Mouse (Mus musculus): ENCODE data around the gene Itpr2. TPM values are rescaled to one million over a fixed set of nuclear protein-coding genes. Genes with fewer than 3 reads are reported as not detected.
A peak's percentile ranks its signal among the peaks of the same experiment; 100 is the strongest.

Gene Itpr2
- polyA plus RNA-seq, 1 experiment from 2014 or later = 33.6 TPM

DNA sequence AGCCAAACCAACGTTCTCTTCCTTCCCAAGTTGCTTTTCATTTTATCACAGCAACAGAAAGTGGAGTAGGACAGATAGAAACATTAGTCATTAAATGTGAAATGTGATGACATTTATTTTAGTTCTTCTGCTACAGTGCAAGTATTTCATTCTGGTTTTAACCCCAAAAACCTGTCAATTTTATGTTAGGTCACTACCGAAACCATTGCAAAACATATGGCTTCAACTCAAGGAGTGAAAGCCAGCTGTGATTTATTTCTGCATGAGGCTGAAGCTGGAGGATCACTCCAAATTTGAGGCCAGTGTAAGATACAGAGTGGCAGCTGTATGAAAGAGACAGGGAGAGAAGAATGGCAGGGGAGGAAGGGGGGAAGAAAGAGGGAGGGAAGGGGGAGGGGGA, 85.6 kb downstream of the Itpr2 start:
- 72% methylated on average over 2 of the region's 2 CpGs for WGBS (ENCODE audit: insufficient replicate concordance)
- no peaks in the 10 kb centered on the region for H3K9me3 ChIP-seq (replicated peaks; ENCODE audit: control insufficient read depth, low read length)
- H3K9ac ChIP-seq (ENCODE audit: low read depth, low read length) = no peak overlapping the region
- H3K36me3 ChIP-seq (ENCODE audit: control insufficient read depth, insufficient read depth, low read length) = peaks cover 3% of the 10 kb centered on the region; the same call in 1 of the 2 replicates
- H3K27me3 ChIP-seq (ENCODE audit: control insufficient read depth, insufficient read depth, low read length) = no peaks in the 10 kb centered on the region
- ATAC-seq (replicated peaks; ENCODE audit: insufficient number of reproducible peaks, low FRiP score, low TSS enrichment) = no peak
- H3K4me3 ChIP-seq (ENCODE audit: low read depth, low read length) = no peak overlapping the region
- H3K4me1 ChIP-seq (ENCODE audit: control insufficient read depth, insufficient read depth, low read length) = peaks cover 9% of the 10 kb centered on the region
- H3K27ac ChIP-seq (ENCODE audit: low read depth, low read length) = no peak overlapping the region
- H3K4me2 ChIP-seq = no peak overlapping the region

DNA sequence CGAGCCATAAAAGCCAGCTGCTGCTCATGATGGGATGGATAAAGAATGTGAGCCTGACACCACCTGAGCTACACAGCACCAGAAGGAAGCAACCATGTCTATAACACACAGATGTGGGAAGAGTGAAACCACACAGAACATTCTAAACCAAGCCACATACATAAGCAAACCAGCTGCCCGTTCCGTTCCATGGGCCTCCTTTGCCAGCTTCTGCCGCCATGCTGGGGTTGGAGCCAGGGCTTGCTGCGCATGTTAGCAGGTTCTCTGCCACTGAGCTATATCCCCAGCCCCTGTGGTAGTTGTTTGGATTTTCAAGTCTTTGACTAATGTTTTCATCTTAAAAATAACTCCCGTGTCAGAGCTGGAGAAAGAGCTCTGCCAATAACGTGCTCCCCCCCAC, 87.9 kb downstream of the Itpr2 start:
- H3K4me1 ChIP-seq (ENCODE audit: control insufficient read depth, insufficient read depth, low read length) = peaks cover 10% of the 10 kb centered on the region; the same call in 1 of the 2 replicates
- no peaks in the 10 kb centered on the region for H3K9me3 ChIP-seq (replicated peaks; ENCODE audit: control insufficient read depth, low read length)
- no peak for ATAC-seq (replicated peaks; ENCODE audit: insufficient number of reproducible peaks, low FRiP score, low TSS enrichment)
- H3K4me2 ChIP-seq = no peak overlapping the region
- H3K9ac ChIP-seq (ENCODE audit: low read depth, low read length) = no peak overlapping the region
- H3K27me3 ChIP-seq (ENCODE audit: control insufficient read depth, insufficient read depth, low read length) = no peaks in the 10 kb centered on the region
- 65% methylated on average over 7 of the region's 7 CpGs for WGBS (ENCODE audit: insufficient replicate concordance)
- peaks cover 3% of the 10 kb centered on the region; the same call in 1 of the 2 replicates for H3K36me3 ChIP-seq (ENCODE audit: control insufficient read depth, insufficient read depth, low read length)
- H3K27ac ChIP-seq (ENCODE audit: low read depth, low read length) = peak overlapping the region; percentile 29; the same call in 1 of the 2 replicates
- no peak overlapping the region for H3K4me3 ChIP-seq (ENCODE audit: low read depth, low read length)

- Histone ChIP-seq H3K36me3 (ENCODE audit: control insufficient read depth, insufficient read depth, low read length) (peaks cover 3% of the 10 kb centered on the region; the same call in 1 of the 2 replicates), H3K9ac (ENCODE audit: low read depth, low read length) (no peak overlapping the region), H3K9me3 (replicated peaks; ENCODE audit: control insufficient read depth, low read length) (no peaks in the 10 kb centered on the region), H3K27ac (ENCODE audit: low read depth, low read length) (no peak overlapping the region), H3K4me3 (ENCODE audit: low read depth, low read length) (no peak overlapping the region), H3K27me3 (ENCODE audit: control insufficient read depth, insufficient read depth, low read length) (no peaks in the 10 kb centered on the region), H3K4me1 (ENCODE audit: control insufficient read depth, insufficient read depth, low read length) (peaks cover 10% of the 10 kb centered on the region; the same call in 1 of the 2 replicates), H3K4me2 (no peak overlapping the region)
- WGBS (ENCODE audit: insufficient replicate concordance) = 83% methylated on average over 16 of the region's 16 CpGs
- ATAC-seq (replicated peaks; ENCODE audit: insufficient number of reproducible peaks, low FRiP score, low TSS enrichment) = no peak
Observed at GRCm38 (mm10) chr6:146411446-146412070, 90.5 kb downstream of the Itpr2 start.

- no peak overlapping the region for H3K9ac ChIP-seq (ENCODE audit: low read depth, low read length)
Observed at GRCm38 (mm10) chr6:146410427-146410810, 91.6 kb downstream of the Itpr2 start.

GRCm38 (mm10) chr6:146409692-146410426, 92.2 kb downstream of the Itpr2 start:
- Histone ChIP-seq H3K36me3 (ENCODE audit: control insufficient read depth, insufficient read depth, low read length) (peaks cover 2% of the 10 kb centered on the region; the same call in 1 of the 2 replicates), H3K4me3 (ENCODE audit: low read depth, low read length) (no peak overlapping the region), H3K27me3 (ENCODE audit: control insufficient read depth, insufficient read depth, low read length) (no peaks in the 10 kb centered on the region), H3K4me1 (ENCODE audit: control insufficient read depth, insufficient read depth, low read length) (peaks cover 10% of the 10 kb centered on the region; the same call in 1 of the 2 replicates), H3K4me2 (peak overlapping the region; percentile 54), H3K27ac (ENCODE audit: low read depth, low read length) (peak overlapping the region; percentile 71; the same call in 1 of the 2 replicates), H3K9ac (ENCODE audit: low read depth, low read length) (no peak overlapping the region), H3K9me3 (replicated peaks; ENCODE audit: control insufficient read depth, low read length) (no peaks in the 10 kb centered on the region)
- 18% methylated on average over 10 of the region's 10 CpGs for WGBS (ENCODE audit: insufficient replicate concordance)
- no peak for ATAC-seq (replicated peaks; ENCODE audit: insufficient number of reproducible peaks, low FRiP score, low TSS enrichment)

More at GRCm38 (mm10) chr6:146410427-146410810, 91.6 kb downstream of the Itpr2 start:
- H3K4me3 ChIP-seq (ENCODE audit: low read depth, low read length) = no peak overlapping the region
- no peaks in the 10 kb centered on the region for H3K9me3 ChIP-seq (replicated peaks; ENCODE audit: control insufficient read depth, low read length)
- H3K4me1 ChIP-seq (ENCODE audit: control insufficient read depth, insufficient read depth, low read length) = peaks cover 10% of the 10 kb centered on the region; the same call in 1 of the 2 replicates
- peaks cover 3% of the 10 kb centered on the region; the same call in 1 of the 2 replicates for H3K36me3 ChIP-seq (ENCODE audit: control insufficient read depth, insufficient read depth, low read length)
- WGBS (ENCODE audit: insufficient replicate concordance) = 69% methylated on average over 6 of the region's 6 CpGs
- ATAC-seq (replicated peaks; ENCODE audit: insufficient number of reproducible peaks, low FRiP score, low TSS enrichment) = no peak
- H3K4me2 ChIP-seq = no peak overlapping the region
- no peak overlapping the region for H3K27ac ChIP-seq (ENCODE audit: low read depth, low read length)
- no peaks in the 10 kb centered on the region for H3K27me3 ChIP-seq (ENCODE audit: control insufficient read depth, insufficient read depth, low read length)

- Histone ChIP-seq H3K36me3 (ENCODE audit: control insufficient read depth, insufficient read depth, low read length) (no peaks in the 10 kb centered on the region), H3K27me3 (ENCODE audit: control insufficient read depth, insufficient read depth, low read length) (no peaks in the 10 kb centered on the region)
- WGBS (ENCODE audit: insufficient replicate concordance) = 49% methylated on average over 6 of the region's 6 CpGs
Observed at GRCm38 (mm10) chr6:146405380-146405779, 96.6 kb downstream of the Itpr2 start.

GRCm38 (mm10) chr6:146404876-146405275, 97.1 kb downstream of the Itpr2 start:
- Histone ChIP-seq H3K9ac (ENCODE audit: low read depth, low read length) (no peak overlapping the region), H3K4me1 (ENCODE audit: control insufficient read depth, insufficient read depth, low read length) (no peaks in the 10 kb centered on the region; the same call in 1 of the 2 replicates), H3K4me3 (ENCODE audit: low read depth, low read length) (no peak overlapping the region), H3K9me3 (replicated peaks; ENCODE audit: control insufficient read depth, low read length) (no peaks in the 10 kb centered on the region), H3K27ac (ENCODE audit: low read depth, low read length) (no peak overlapping the region), H3K4me2 (no peak overlapping the region), H3K36me3 (ENCODE audit: control insufficient read depth, insufficient read depth, low read length) (no peaks in the 10 kb centered on the region), H3K27me3 (ENCODE audit: control insufficient read depth, insufficient read depth, low read length) (no peaks in the 10 kb centered on the region)
- WGBS (ENCODE audit: insufficient replicate concordance) = 83% methylated on average over 4 of the region's 4 CpGs
- ATAC-seq (replicated peaks; ENCODE audit: insufficient number of reproducible peaks, low FRiP score, low TSS enrichment) = no peak

More at GRCm38 (mm10) chr6:146405380-146405779, 96.6 kb downstream of the Itpr2 start:
- H3K9me3 ChIP-seq (replicated peaks; ENCODE audit: control insufficient read depth, low read length) = no peaks in the 10 kb centered on the region
- no peak overlapping the region for H3K9ac ChIP-seq (ENCODE audit: low read depth, low read length)
- H3K4me3 ChIP-seq (ENCODE audit: low read depth, low read length) = no peak overlapping the region
- ATAC-seq (replicated peaks; ENCODE audit: insufficient number of reproducible peaks, low FRiP score, low TSS enrichment) = no peak
- H3K27ac ChIP-seq (ENCODE audit: low read depth, low read length) = no peak overlapping the region
- H3K4me1 ChIP-seq (ENCODE audit: control insufficient read depth, insufficient read depth, low read length) = peaks cover 2% of the 10 kb centered on the region; the same call in 1 of the 2 replicates
- H3K4me2 ChIP-seq = no peak overlapping the region

DNA sequence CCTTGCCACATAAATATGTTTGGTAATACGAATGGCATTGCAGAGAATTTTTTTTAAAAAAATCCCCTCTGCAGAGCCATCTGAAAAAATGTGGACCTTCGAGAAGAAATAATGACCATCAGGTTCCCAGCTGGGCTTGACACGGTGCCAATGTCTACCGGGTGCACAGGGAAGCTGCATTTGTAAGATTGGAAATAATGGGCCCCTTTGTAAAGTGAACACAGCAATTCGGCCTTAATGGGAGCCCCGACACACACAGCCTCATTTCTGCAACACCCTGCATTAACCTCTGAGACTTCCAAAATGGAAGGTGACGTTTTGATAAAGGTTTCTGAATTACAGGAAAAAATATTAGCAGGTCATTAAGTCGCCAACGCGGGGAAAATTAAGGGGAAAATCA, 97.9 kb downstream of the Itpr2 start:
- no peaks in the 10 kb centered on the region for H3K9me3 ChIP-seq (replicated peaks; ENCODE audit: control insufficient read depth, low read length)
- WGBS (ENCODE audit: insufficient replicate concordance) = 69% methylated on average over 10 of the region's 10 CpGs
- H3K4me1 ChIP-seq (ENCODE audit: control insufficient read depth, insufficient read depth, low read length) = no peaks in the 10 kb centered on the region; the same call in 1 of the 2 replicates
- no peaks in the 10 kb centered on the region for H3K36me3 ChIP-seq (ENCODE audit: control insufficient read depth, insufficient read depth, low read length)
- ATAC-seq (replicated peaks; ENCODE audit: insufficient number of reproducible peaks, low FRiP score, low TSS enrichment) = no peak
- no peak overlapping the region for H3K27ac ChIP-seq (ENCODE audit: low read depth, low read length)
- no peak overlapping the region for H3K9ac ChIP-seq (ENCODE audit: low read depth, low read length)
- H3K4me3 ChIP-seq (ENCODE audit: low read depth, low read length) = no peak overlapping the region
- no peak overlapping the region for H3K4me2 ChIP-seq
- no peaks in the 10 kb centered on the region for H3K27me3 ChIP-seq (ENCODE audit: control insufficient read depth, insufficient read depth, low read length)

Data from heart, embryonic 11.5 days (tissue).